Mouse (Mus musculus) G1E (cell line): ENCODE data around the gene Dsel. TPM values are rescaled to one million over a fixed set of nuclear protein-coding genes. Genes with fewer than 3 reads are reported as not detected.

Experiments
- ATAC-seq: 2 replicates; pipeline ENCODE4 v1.8.0; 2016; ENCODE audit warnings: mild to moderate bottlenecking; ENCODE audit not compliant: insufficient number of reproducible peaks, poor library complexity, low FRiP score, severe bottlenecking; ENCODE audit errors: extremely low read depth
- DNase-seq: peaks from one replicate; pipeline ENCODE4 v3.0.0; 2012; ENCODE audit warnings: low spot score
- H3K27me3 ChIP-seq: 2 replicates; pipeline ENCODE4 v1.6.1; 2012; ENCODE audit warnings: mild to moderate bottlenecking, low read length, inconsistent platforms; ENCODE audit not compliant: insufficient read depth
- H3K36me3 ChIP-seq: replicated peaks from 2 replicates; pipeline ENCODE3; 2012; ENCODE audit warnings: mild to moderate bottlenecking, inconsistent platforms
- H3K4me1 ChIP-seq: 2 replicates; pipeline ENCODE4 v1.6.1; 2012; ENCODE audit warnings: low read depth, low read length, inconsistent platforms, mixed read lengths; ENCODE audit not compliant: insufficient read depth
- H3K4me3 ChIP-seq: 2 replicates; pipeline ENCODE4 v1.5.1; 2012; ENCODE audit warnings: low read depth, mild to moderate bottlenecking, inconsistent platforms, low read length, moderate library complexity, mixed read lengths
- H3K9me3 ChIP-seq: replicated peaks from 2 replicates; pipeline ENCODE4 v1.6.1; 2012; ENCODE audit warnings: inconsistent platforms
- CTCF ChIP-seq: IDR thresholded peaks from 2 replicates; pipeline ENCODE4 v1.5.1; 2012; ENCODE audit warnings: low read depth, low read length, inconsistent platforms, mixed read lengths
- GATA1 ChIP-seq: IDR thresholded peaks from 2 replicates; pipeline ENCODE4 v1.6.1; 2012; ENCODE audit warnings: borderline replicate concordance, low read length, inconsistent platforms, mixed read lengths
- GATA2 ChIP-seq: IDR thresholded peaks from 2 replicates; pipeline ENCODE4 v1.6.1; 2012; ENCODE audit warnings: low read depth, low read length, inconsistent platforms, borderline replicate concordance
- POLR2AphosphoS5 ChIP-seq: IDR thresholded peaks from 2 replicates; pipeline ENCODE4 v1.6.1; 2012; ENCODE audit warnings: low read depth, low read length, inconsistent platforms; ENCODE audit not compliant: insufficient replicate concordance
- TAL1 ChIP-seq: conservative IDR thresholded peaks from 2 replicates; pipeline ENCODE4 v1.6.1; 2012; ENCODE audit warnings: low read depth, low read length, inconsistent platforms, mixed read lengths
- polyA plus RNA-seq: library from polyadenylated mRNA; stranded (reverse); fragments of >175 nt; gene quantifications from 2 replicates; pipeline ENCODE4 v1.2.3, GENCODE M21; 2012
- total RNA-seq, 2 experiments: library from RNA; stranded (forward) in 1 of 2; stranded (reverse) in 1 of 2; fragments of 200-1000 nt in 1 of 2; fragments of >200 nt in 1 of 2; fragmentation: Nextera tagmentation in 1 of 2; gene quantifications; 2 replicates each; pipeline ENCODE4 v1.2.3; 2014 to 2017

Dsel gene
- total RNA-seq (2014; fragmentation: Nextera tagmentation), result not detected in 2 replicates
- total RNA-seq (2017), result under 0.01 and 0.05 TPM in 2 replicates
- polyA plus RNA-seq, result not detected in 2 replicates

GRCm38 (mm10) chr1:111864779-111865165 lies at the start of gene Dsel:
Dsel (minus strand) TSS chr1:111864918.
- Histone ChIP-seq H3K4me3 (no peak within 1 kb of the TSS; the same call in 1 of the 2 replicates), H3K27me3 (no peaks in the 10 kb centered on the region), H3K4me1 (no peaks in the 10 kb centered on the region), H3K36me3 (no peaks in the 10 kb centered on the region), H3K9me3 (peaks cover 22% of the 10 kb centered on the region)
- DNase-seq, result no peak
- no peak for ATAC-seq
- TF ChIP-seq CTCF (no peak), GATA2 (no peak), POLR2AphosphoS5 (no peak), TAL1 (no peak), GATA1 (no peak)

- ATAC-seq (no peak), DNase-seq (no peak)
- H3K27me3 ChIP-seq, result no peaks in the 10 kb centered on the region
- no peak for TF ChIP-seq TAL1
- TF ChIP-seq GATA2, result no peak
- no peak for TF ChIP-seq GATA1
- TF ChIP-seq POLR2AphosphoS5, result no peak
- TF ChIP-seq CTCF, result no peak
- peaks cover 8% of the 10 kb centered on the region for H3K9me3 ChIP-seq
- no peak overlapping the region for H3K4me3 ChIP-seq
- H3K4me1 ChIP-seq, result no peaks in the 10 kb centered on the region
- H3K36me3 ChIP-seq, result no peaks in the 10 kb centered on the region
Measured at GRCm38 (mm10) chr1:111911424-111911823, 46.7 kb upstream of the Dsel start.

DNA sequence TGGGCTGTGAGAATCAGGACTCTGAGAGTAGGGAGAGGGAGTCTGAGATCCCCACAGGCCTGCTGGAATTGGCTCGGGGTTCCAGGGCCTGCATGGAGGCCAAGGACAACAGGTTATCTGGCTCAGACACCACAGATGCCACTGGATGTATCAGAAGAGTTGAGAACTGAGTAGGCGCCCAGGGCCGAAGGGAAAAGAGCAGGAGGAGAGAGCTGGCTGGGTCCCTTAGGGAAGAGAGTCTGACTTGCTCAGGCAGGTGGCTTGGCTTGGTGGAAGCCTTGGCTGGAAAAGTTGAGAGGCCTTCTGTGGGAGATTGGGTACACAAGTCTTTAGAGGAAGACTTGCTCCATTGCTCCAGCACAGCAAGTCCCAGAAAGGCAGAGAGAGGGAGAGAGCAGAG lies 18.6 kb upstream of the Dsel start:
- Histone ChIP-seq H3K36me3 (no peaks in the 10 kb centered on the region), H3K27me3 (no peaks in the 10 kb centered on the region), H3K4me1 (no peaks in the 10 kb centered on the region), H3K4me3 (no peak overlapping the region), H3K9me3 (peaks cover 8% of the 10 kb centered on the region; the same call in 1 of the 2 replicates)
- ATAC-seq (no peak), DNase-seq (no peak)
- TF ChIP-seq TAL1 (no peak), GATA2 (no peak), POLR2AphosphoS5 (no peak), CTCF (no peak), GATA1 (no peak)

GRCm38 (mm10) chr1:111875784-111876183 lies 11.1 kb upstream of the Dsel start:
- peaks cover 3% of the 10 kb centered on the region; the same call in 1 of the 2 replicates for H3K9me3 ChIP-seq
- no peak overlapping the region for H3K4me3 ChIP-seq
- H3K27me3 ChIP-seq, result no peaks in the 10 kb centered on the region
- ATAC-seq (no peak), DNase-seq (no peak)
- TF ChIP-seq GATA1, result no peak
- no peak for TF ChIP-seq GATA2
- no peak for TF ChIP-seq POLR2AphosphoS5
- no peak for TF ChIP-seq TAL1
- no peak for TF ChIP-seq CTCF
- no peaks in the 10 kb centered on the region for H3K4me1 ChIP-seq
- H3K36me3 ChIP-seq, result no peaks in the 10 kb centered on the region

- no peaks in the 10 kb centered on the region for H3K36me3 ChIP-seq
- no peak for TF ChIP-seq CTCF
- no peak for TF ChIP-seq TAL1
- no peak for TF ChIP-seq POLR2AphosphoS5
- no peak for TF ChIP-seq GATA2
- TF ChIP-seq GATA1, result no peak
- H3K9me3 ChIP-seq, result peaks cover 4% of the 10 kb centered on the region; the same call in 1 of the 2 replicates
- DNase-seq (no peak), ATAC-seq (no peak)
- no peaks in the 10 kb centered on the region for H3K27me3 ChIP-seq
- H3K4me3 ChIP-seq, result no peak overlapping the region
- H3K4me1 ChIP-seq, result no peaks in the 10 kb centered on the region
Measured at GRCm38 (mm10) chr1:111873196-111873595, 8.5 kb upstream of the Dsel start.

DNA sequence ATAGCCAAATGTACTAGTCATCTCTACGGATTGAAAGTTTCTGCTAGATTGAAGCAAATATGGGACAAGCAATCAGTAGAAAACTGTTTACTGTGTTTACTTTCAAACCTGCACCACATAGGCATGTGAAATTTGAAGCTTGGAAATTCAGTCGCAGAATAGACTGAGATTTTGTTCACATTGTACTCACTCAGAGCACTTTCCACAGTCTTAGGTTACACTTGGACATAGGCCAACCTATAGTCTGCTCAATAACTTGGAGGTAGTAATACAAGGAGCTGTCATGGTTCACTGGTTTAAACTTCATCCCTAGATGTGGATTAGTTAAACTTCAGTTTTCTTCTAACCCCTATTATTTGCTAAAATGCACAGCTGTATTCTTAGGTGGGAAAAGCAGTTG lies 749 bp upstream of the Dsel start:
- H3K4me3 ChIP-seq, result no peak overlapping the region
- peaks cover 22% of the 10 kb centered on the region for H3K9me3 ChIP-seq
- no peaks in the 10 kb centered on the region for H3K36me3 ChIP-seq
- no peaks in the 10 kb centered on the region for H3K4me1 ChIP-seq
- DNase-seq, result no peak
- no peak for TF ChIP-seq GATA1
- TF ChIP-seq TAL1, result no peak
- no peak for TF ChIP-seq GATA2
- TF ChIP-seq POLR2AphosphoS5, result no peak
- TF ChIP-seq CTCF, result no peak
- no peak; the same call in 1 of the 2 replicates for ATAC-seq
- H3K27me3 ChIP-seq, result no peaks in the 10 kb centered on the region
